In the genomic region with DNA sequence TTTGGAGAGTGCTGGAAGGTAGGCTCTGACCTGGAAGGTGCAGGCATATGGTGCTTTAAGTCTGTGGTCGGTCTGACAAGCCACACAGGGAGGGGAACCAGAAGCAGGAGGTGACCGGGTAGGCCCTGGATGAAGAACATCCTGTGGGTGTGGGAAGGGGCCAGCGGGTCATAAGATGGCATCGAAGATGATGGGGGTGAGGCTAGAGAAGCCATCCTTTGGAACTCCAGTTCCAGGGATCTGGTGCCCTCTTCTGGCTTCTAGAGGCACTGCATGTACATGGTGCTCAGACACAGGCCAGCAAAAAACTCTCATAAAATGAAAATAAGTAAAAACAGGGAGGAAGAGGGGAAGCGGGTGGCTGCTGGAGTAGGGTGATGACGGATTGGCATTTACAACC, we compare ENCODE assay signal across 8 mouse cellular contexts. TPM values are rescaled to one million over a fixed set of nuclear protein-coding genes. Genes with fewer than 3 reads are reported as not detected.
DNase-seq lines count a peak whose midpoint lies in the region; ATAC-seq and TF ChIP-seq lines count a peak whose summit lies in the region.

No protein-coding gene starts in this region.

- no peak overlapping the region for H3K4me3 ChIP-seq in embryonic facial prominence, embryonic 10.5 days
- no peak overlapping the region for H3K4me3 ChIP-seq in hindbrain, embryonic 16.5 days (ENCODE audit: low read length)
- no peak overlapping the region for H3K4me3 ChIP-seq in limb, embryonic 10.5 days
- no peak overlapping the region for H3K4me3 ChIP-seq in midbrain, embryonic 11.5 days (ENCODE audit: low read depth, low read length)
- no peak overlapping the region for H3K4me3 ChIP-seq in spleen, adult 2 months (ENCODE audit: extremely low read depth, insufficient read depth, insufficient read length)

- no peak overlapping the region for H3K9ac ChIP-seq in hindbrain, embryonic 16.5 days (ENCODE audit: low read depth, low read length)
- no peak overlapping the region for H3K9ac ChIP-seq in midbrain, embryonic 11.5 days (ENCODE audit: low read length)

- no peaks in the 10 kb centered on the region for H3K9me3 ChIP-seq in embryonic facial prominence, embryonic 10.5 days
- no peaks in the 10 kb centered on the region for H3K9me3 ChIP-seq in hindbrain, embryonic 16.5 days (ENCODE audit: control insufficient read depth, low read length)
- H3K9me3 ChIP-seq in limb, embryonic 10.5 days (replicated peaks): no peaks in the 10 kb centered on the region
- no peaks in the 10 kb centered on the region for H3K9me3 ChIP-seq in midbrain, embryonic 11.5 days (ENCODE audit: control insufficient read depth, low read length)

- WGBS in embryonic facial prominence, embryonic 10.5 days: 68% methylated on average over 6 of the region's 6 CpGs
- 60% methylated on average over 6 of the region's 6 CpGs for WGBS in hindbrain, embryonic 16.5 days
- 61% methylated on average over 6 of the region's 6 CpGs for WGBS in limb, embryonic 10.5 days
- 67% methylated on average over 6 of the region's 6 CpGs for WGBS in midbrain, embryonic 11.5 days
- WGBS in spleen, adult 2 months: 22% methylated on average over 6 of the region's 6 CpGs

- peak; percentile 38; the same call in 1 of the 2 replicates for ATAC-seq in hindbrain, embryonic 16.5 days
- peak; percentile 66 for ATAC-seq in midbrain, embryonic 11.5 days (ENCODE audit: low FRiP score)

- peak; percentile 50 for DNase-seq in heart, adult 8-10 months (ENCODE audit: low spot score)
- DNase-seq in heart, postnatal 25 days (ENCODE audit: low spot score): no peak
- peak; percentile 73 for DNase-seq in adrenal gland, postnatal 10 days
- DNase-seq in embryonic facial prominence, embryonic 10.5 days (ENCODE audit: low spot score): peak; percentile 70
- DNase-seq in limb, embryonic 10.5 days (ENCODE audit: low spot score): peak; percentile 82
- DNase-seq in midbrain, embryonic 11.5 days (ENCODE audit: low spot score, missing footprints): peak; percentile 96
- peak in 1 of 2 experiments; percentile 10 for DNase-seq in spleen, adult 2 months (ENCODE audit: low read depth in 1 of 2, low spot score in 2 of 2)

- H3K4me2 ChIP-seq in hindbrain, embryonic 16.5 days (ENCODE audit: low read length): no peak overlapping the region
- H3K4me2 ChIP-seq in midbrain, embryonic 11.5 days: no peak overlapping the region

- no peaks in the 10 kb centered on the region for H3K27me3 ChIP-seq in embryonic facial prominence, embryonic 10.5 days (replicated peaks; ENCODE audit: low read depth, poor library complexity, severe bottlenecking)
- no peaks in the 10 kb centered on the region for H3K27me3 ChIP-seq in hindbrain, embryonic 16.5 days (replicated peaks; ENCODE audit: control insufficient read depth, insufficient read depth, low read length)
- no peaks in the 10 kb centered on the region for H3K27me3 ChIP-seq in limb, embryonic 10.5 days (ENCODE audit: low read depth, poor library complexity, severe bottlenecking)
- no peaks in the 10 kb centered on the region for H3K27me3 ChIP-seq in midbrain, embryonic 11.5 days (ENCODE audit: control insufficient read depth, insufficient read depth, low read length)
- no peaks in the 10 kb centered on the region for H3K27me3 ChIP-seq in spleen, adult 2 months (ENCODE audit: control insufficient read depth, insufficient read depth, low read length)

- peak; percentile 22; the same call in 1 of the 2 replicates for TF ChIP-seq CTCF in spleen, adult 2 months (IDR thresholded peaks at IDR 0.05; ENCODE audit: extremely low read depth, insufficient read depth, insufficient read length, insufficient replicate concordance)

- H3K36me3 ChIP-seq in embryonic facial prominence, embryonic 10.5 days (replicated peaks): peaks cover 79% of the 10 kb centered on the region
- peaks cover 26% of the 10 kb centered on the region for H3K36me3 ChIP-seq in hindbrain, embryonic 16.5 days (ENCODE audit: control insufficient read depth, insufficient read depth, low read length)
- H3K36me3 ChIP-seq in limb, embryonic 10.5 days: peaks cover 68% of the 10 kb centered on the region
- no peaks in the 10 kb centered on the region; the same call in 1 of the 2 replicates for H3K36me3 ChIP-seq in midbrain, embryonic 11.5 days (ENCODE audit: control insufficient read depth, insufficient read depth, low read length)
- no peaks in the 10 kb centered on the region for H3K36me3 ChIP-seq in spleen, adult 2 months (ENCODE audit: control insufficient read depth, insufficient read depth, low read length)

- H3K4me1 ChIP-seq in embryonic facial prominence, embryonic 10.5 days: no peaks in the 10 kb centered on the region
- no peaks in the 10 kb centered on the region for H3K4me1 ChIP-seq in hindbrain, embryonic 16.5 days (ENCODE audit: control insufficient read depth, insufficient read depth, low read depth, low read length)
- H3K4me1 ChIP-seq in limb, embryonic 10.5 days: no peaks in the 10 kb centered on the region
- H3K4me1 ChIP-seq in midbrain, embryonic 11.5 days (ENCODE audit: control insufficient read depth, insufficient read depth, low read length): no peaks in the 10 kb centered on the region
- no peaks in the 10 kb centered on the region for H3K4me1 ChIP-seq in spleen, adult 2 months (ENCODE audit: control insufficient read depth, insufficient read depth, insufficient read length)

- TF ChIP-seq POLR2A in spleen, adult 2 months (IDR thresholded peaks at IDR 0.05; ENCODE audit: low read depth, low read length): no peak

- no peak overlapping the region for H3K27ac ChIP-seq in embryonic facial prominence, embryonic 10.5 days (replicated peaks)
- H3K27ac ChIP-seq in hindbrain, embryonic 16.5 days (ENCODE audit: low read depth, low read length): no peak overlapping the region
- no peak overlapping the region for H3K27ac ChIP-seq in limb, embryonic 10.5 days
- no peak overlapping the region for H3K27ac ChIP-seq in midbrain, embryonic 11.5 days (ENCODE audit: low read depth, low read length)
- H3K27ac ChIP-seq in spleen, adult 2 months (ENCODE audit: insufficient read depth, low read length): no peak overlapping the region

- intact Hi-C loops in heart, postnatal 25 days (cut with DNase I): loop anchor here (1.0 to 5.0 kb wide), 2 partner anchors 242 to 350 kb away; no protein-coding TSS in a partner anchor

RNA-seq across cellular contexts. Expression of gene Kidins220, which starts 22.6 kb away (rescaled TPM):
- total RNA-seq in heart, adult 8-10 months (2022): 10 to 100 TPM; 57.2 to 84.5 (median 66.5) TPM
- 10 to 100 TPM; 69.0 to 76.8 TPM for total RNA-seq in heart, postnatal 25 days (2021)
- 10 to 100 TPM; 67.8 to 80.8 TPM for total RNA-seq in adrenal gland, postnatal 10 days (2021)
- 18.9 and 19.0 TPM in 2 replicates for polyA plus RNA-seq in embryonic facial prominence, embryonic 10.5 days (2016; fragmentation: Nextera tagmentation; extraction: Ambion mirVana)
- polyA plus RNA-seq in hindbrain, embryonic 16.5 days (2015; fragmentation: Nextera tagmentation; extraction: Ambion mirVana): 114 and 142 TPM in 2 replicates
- polyA plus RNA-seq in limb, embryonic 10.5 days (2016; fragmentation: Nextera tagmentation; extraction: Ambion mirVana): 11.1 and 14.3 TPM in 2 replicates
- 49.9 and 53.8 TPM in 2 replicates for polyA plus RNA-seq in midbrain, embryonic 11.5 days (2014; fragmentation: Nextera tagmentation; extraction: Ambion mirVana)
- polyA plus RNA-seq in spleen, adult 2 months (2012; rRNA removed): 22.2 and 33.8 TPM in 2 replicates
